Mouse (Mus musculus) cortical plate, adult 2 months (tissue): Measurements from ENCODE around the gene Klrd1. TPM values are rescaled to one million over a fixed set of nuclear protein-coding genes. Genes with fewer than 3 reads are reported as not detected.

Experiments
- H3K27ac ChIP-seq: fragments of 200-500 bp; 2 replicates; pipeline ENCODE4 v1.5.1; 2012; ENCODE audit warnings: low read length, control low read depth, inconsistent platforms; ENCODE audit not compliant: insufficient read depth
- H3K4me1 ChIP-seq: fragments of 200-500 bp; 2 replicates; pipeline ENCODE4 v1.6.1; 2011; ENCODE audit warnings: low read length; ENCODE audit not compliant: control insufficient read depth, insufficient read depth
- H3K4me3 ChIP-seq: fragments of 200-500 bp; 2 replicates; pipeline ENCODE4 v1.5.1; 2011; ENCODE audit warnings: mild to moderate bottlenecking, low read length, control low read depth; ENCODE audit not compliant: insufficient read depth
- CTCF ChIP-seq: fragments of 200-500 bp; IDR thresholded peaks from 2 replicates; pipeline ENCODE4 v1.5.1; 2011; ENCODE audit warnings: mild to moderate bottlenecking, control low read depth, low read length; ENCODE audit not compliant: insufficient read depth; ENCODE audit errors: extremely low read depth
- POLR2A ChIP-seq: fragments of 200-500 bp; IDR thresholded peaks from 2 replicates; pipeline ENCODE4 v1.6.1; 2011; ENCODE audit warnings: mild to moderate bottlenecking, low read length, control low read depth; ENCODE audit not compliant: insufficient read depth; ENCODE audit errors: extremely low read depth
- polyA plus RNA-seq: library from polyadenylated mRNA; depleted of rRNA; stranded (reverse); fragments of >200 nt; gene quantifications from 2 replicates; pipeline ENCODE4 v1.2.3, GENCODE M21; 2012; rRNA removed

Gene Klrd1
- polyA plus RNA-seq: 0.30 TPM in 1 of 2 replicates, not detected in the other

- H3K4me3 ChIP-seq: no peak within 1 kb of the TSS
- TF ChIP-seq CTCF (no peak), POLR2A (no peak)
- no peaks in the 10 kb centered on the region for H3K4me1 ChIP-seq
- no peak within 1 kb of the TSS for H3K27ac ChIP-seq
Observed at GRCm38 (mm10) chr6:129591508-129591907, at the start of gene Klrd1. Klrd1 (plus strand) TSS chr6:129591782.

- H3K4me3 ChIP-seq: no peak overlapping the region
- H3K27ac ChIP-seq: no peak overlapping the region
- peaks cover under 1% of the 10 kb centered on the region; the same call in 1 of the 2 replicates for H3K4me1 ChIP-seq
- TF ChIP-seq CTCF (no peak), POLR2A (no peak)
Observed at GRCm38 (mm10) chr6:129541931-129542330, 49.7 kb upstream of the Klrd1 start.

- H3K4me1 ChIP-seq: no peaks in the 10 kb centered on the region; the same call in 1 of the 2 replicates
- TF ChIP-seq POLR2A (no peak), CTCF (no peak)
Observed at GRCm38 (mm10) chr6:129542540-129542939, 49.0 kb upstream of the Klrd1 start.

GRCm38 (mm10) chr6:129543709-129544606 is 47.6 kb upstream of the Klrd1 start:
- H3K4me1 ChIP-seq: no peaks in the 10 kb centered on the region; the same call in 1 of the 2 replicates
- no peak overlapping the region for H3K27ac ChIP-seq
- no peak overlapping the region for H3K4me3 ChIP-seq
- TF ChIP-seq CTCF (peak; percentile 90), POLR2A (peak; percentile 6; the same call in 1 of the 2 replicates)

More at GRCm38 (mm10) chr6:129542540-129542939, 49.0 kb upstream of the Klrd1 start:
- Histone ChIP-seq H3K4me3 (no peak overlapping the region), H3K27ac (no peak overlapping the region)

- Histone ChIP-seq H3K4me1 (no peaks in the 10 kb centered on the region; the same call in 1 of the 2 replicates), H3K27ac (no peak overlapping the region), H3K4me3 (no peak overlapping the region)
- TF ChIP-seq CTCF: no peak
- TF ChIP-seq POLR2A: no peak
Observed at GRCm38 (mm10) chr6:129547277-129547676, 44.3 kb upstream of the Klrd1 start.

- Histone ChIP-seq H3K4me3 (no peak overlapping the region), H3K4me1 (no peaks in the 10 kb centered on the region; the same call in 1 of the 2 replicates), H3K27ac (no peak overlapping the region)
- TF ChIP-seq POLR2A (no peak), CTCF (no peak)
Observed at GRCm38 (mm10) chr6:129548009-129548408, 43.6 kb upstream of the Klrd1 start.

GRCm38 (mm10) chr6:129557298-129558023 is 34.1 kb upstream of the Klrd1 start:
- no peak overlapping the region for H3K4me3 ChIP-seq
- no peaks in the 10 kb centered on the region for H3K4me1 ChIP-seq
- H3K27ac ChIP-seq: no peak overlapping the region
- TF ChIP-seq POLR2A (no peak), CTCF (no peak)

GRCm38 (mm10) chr6:129558946-129559640 is 32.5 kb upstream of the Klrd1 start:
- TF ChIP-seq CTCF: peak; percentile 97
- TF ChIP-seq POLR2A: no peak
- H3K4me1 ChIP-seq: no peaks in the 10 kb centered on the region
- no peak overlapping the region for H3K4me3 ChIP-seq
- no peak overlapping the region for H3K27ac ChIP-seq

GRCm38 (mm10) chr6:129559641-129560027 is 31.9 kb upstream of the Klrd1 start:
- Histone ChIP-seq H3K27ac (no peak overlapping the region), H3K4me3 (no peak overlapping the region), H3K4me1 (no peaks in the 10 kb centered on the region)
- TF ChIP-seq CTCF (no peak), POLR2A (no peak)
